Mouse (Mus musculus) limb, embryonic 13.5 days (tissue): Measurements from ENCODE around the gene Hecw2. TPM values are rescaled to one million over a fixed set of nuclear protein-coding genes. Genes with fewer than 3 reads are reported as not detected.

Source experiments
- ATAC-seq: fragments of 200-750 bp; cut with Nextera tagmentation; 2 replicates; pipeline ENCODE4 v1.8.0; 2017; ENCODE audit warnings: low read depth, moderate number of reproducible peaks, moderate TSS enrichment; ENCODE audit not compliant: low FRiP score
- H3K27ac ChIP-seq: fragments of 300-500 bp; sonication (generic); 2 replicates; pipeline ENCODE4 v1.5.1; 2015; ENCODE audit warnings: inconsistent platforms, mild to moderate bottlenecking, moderate library complexity
- H3K27me3 ChIP-seq: fragments of 300-500 bp; sonication (generic); 2 replicates; pipeline ENCODE4 v1.6.1; 2015; ENCODE audit warnings: mild to moderate bottlenecking, inconsistent platforms
- H3K36me3 ChIP-seq: fragments of 300-500 bp; sonication (generic); 2 replicates; pipeline ENCODE4 v1.6.1; 2015; ENCODE audit warnings: inconsistent platforms, mild to moderate bottlenecking, moderate library complexity
- H3K4me1 ChIP-seq: fragments of 300-500 bp; sonication (generic); 2 replicates; pipeline ENCODE4 v1.6.1; 2015; ENCODE audit warnings: inconsistent platforms
- H3K4me2 ChIP-seq: fragments of 300-500 bp; sonication (generic); replicated peaks from 2 replicates; pipeline ENCODE4 v1.6.1; 2015; ENCODE audit warnings: inconsistent platforms, mild to moderate bottlenecking, moderate library complexity
- H3K4me3 ChIP-seq: fragments of 300-500 bp; sonication (generic); 2 replicates; pipeline ENCODE4 v1.5.1; 2015; ENCODE audit warnings: moderate library complexity, mild to moderate bottlenecking, inconsistent platforms
- H3K9ac ChIP-seq: fragments of 300-500 bp; sonication (generic); 2 replicates; pipeline ENCODE4 v1.6.1; 2015; ENCODE audit warnings: mild to moderate bottlenecking, inconsistent platforms
- H3K9me3 ChIP-seq: fragments of 300-500 bp; sonication (generic); 2 replicates; pipeline ENCODE4 v1.6.1; 2016; ENCODE audit warnings: inconsistent platforms
- WGBS: fragments of 180-500 bp; shearing (Covaris S2); methylation state at CpG from one replicate; pipeline ENCODE4 v1.1.7; 2015; 5-methylcytosine and 5-hydroxymethylcytosine counted together
- polyA plus RNA-seq: library from polyadenylated mRNA; unstranded; fragments of >200 nt; fragmentation: Nextera tagmentation; extraction: Ambion mirVana; gene quantifications from 2 replicates; pipeline ENCODE4 v1.2.1, GENCODE M21; 2015

Hecw2 gene
- 3.0 and 3.7 TPM in 2 replicates for polyA plus RNA-seq

- Histone ChIP-seq H3K36me3 (no peaks in the 10 kb centered on the region), H3K4me2 (peak within 1 kb of the TSS; percentile 79), H3K9ac (peak within 1 kb of the TSS; percentile 81), H3K9me3 (no peaks in the 10 kb centered on the region), H3K27ac (peak within 1 kb of the TSS; percentile 58; the same call in 1 of the 2 replicates), H3K4me3 (peak within 1 kb of the TSS; percentile 79), H3K27me3 (peaks cover 27% of the 10 kb centered on the region; the same call in 1 of the 2 replicates), H3K4me1 (peaks cover 3% of the 10 kb centered on the region; the same call in 1 of the 2 replicates)
- under 1% methylated on average over 38 of the region's 38 CpGs for WGBS
- peak; percentile 79 for ATAC-seq
Measured at GRCm38 (mm10) chr1:54194954-54195305, at the start of gene Hecw2. Hecw2 (minus strand) TSS chr1:54195168.

GRCm38 (mm10) chr1:54242722-54243121 lies 47.8 kb upstream of the Hecw2 start:
- Histone ChIP-seq H3K4me2 (no peak overlapping the region), H3K36me3 (no peaks in the 10 kb centered on the region), H3K4me1 (no peaks in the 10 kb centered on the region), H3K4me3 (no peak overlapping the region), H3K9me3 (no peaks in the 10 kb centered on the region), H3K27ac (no peak overlapping the region), H3K27me3 (no peaks in the 10 kb centered on the region), H3K9ac (no peak overlapping the region)
- WGBS: 94% methylated on average over 4 of the region's 4 CpGs
- ATAC-seq: no peak

GRCm38 (mm10) chr1:54220273-54220672 lies 25.3 kb upstream of the Hecw2 start:
- Histone ChIP-seq H3K27me3 (no peaks in the 10 kb centered on the region), H3K27ac (no peak overlapping the region), H3K4me3 (no peak overlapping the region), H3K9ac (no peak overlapping the region), H3K9me3 (no peaks in the 10 kb centered on the region), H3K36me3 (no peaks in the 10 kb centered on the region), H3K4me2 (no peak overlapping the region), H3K4me1 (no peaks in the 10 kb centered on the region)
- 91% methylated on average over 3 of the region's 3 CpGs for WGBS
- ATAC-seq: no peak

GRCm38 (mm10) chr1:54194183-54194953 lies 600 bp downstream of the Hecw2 start:
- WGBS: under 1% methylated on average over 73 of the region's 104 CpGs

GRCm38 (mm10) chr1:54193191-54193770 lies 1.7 kb downstream of the Hecw2 start:
- H3K4me2 ChIP-seq: peak overlapping the region; percentile 79; the same call in 1 of the 2 replicates
- peaks cover 3% of the 10 kb centered on the region; the same call in 1 of the 2 replicates for H3K4me1 ChIP-seq
- H3K27ac ChIP-seq: no peak overlapping the region
- no peak overlapping the region for H3K9ac ChIP-seq
- no peaks in the 10 kb centered on the region for H3K36me3 ChIP-seq
- no peak for ATAC-seq
- no peaks in the 10 kb centered on the region for H3K9me3 ChIP-seq
- 45% methylated on average over 7 of the region's 7 CpGs for WGBS
- peaks cover 27% of the 10 kb centered on the region; the same call in 1 of the 2 replicates for H3K27me3 ChIP-seq
- H3K4me3 ChIP-seq: no peak overlapping the region

More at GRCm38 (mm10) chr1:54194183-54194953, 600 bp downstream of the Hecw2 start:
- peak; percentile 81 for ATAC-seq
- peaks cover 27% of the 10 kb centered on the region; the same call in 1 of the 2 replicates for H3K27me3 ChIP-seq
- peak overlapping the region; percentile 79 for H3K4me3 ChIP-seq
- H3K9me3 ChIP-seq: no peaks in the 10 kb centered on the region
- H3K4me1 ChIP-seq: peaks cover 3% of the 10 kb centered on the region; the same call in 1 of the 2 replicates
- peak overlapping the region; percentile 58; the same call in 1 of the 2 replicates for H3K27ac ChIP-seq
- no peaks in the 10 kb centered on the region for H3K36me3 ChIP-seq
- peak overlapping the region; percentile 81 for H3K9ac ChIP-seq
- peak overlapping the region; percentile 79 for H3K4me2 ChIP-seq

- no peak overlapping the region for H3K9ac ChIP-seq
- H3K27me3 ChIP-seq: peaks cover 6% of the 10 kb centered on the region; the same call in 1 of the 2 replicates
- H3K4me2 ChIP-seq: no peak overlapping the region
- no peak overlapping the region for H3K4me3 ChIP-seq
- H3K4me1 ChIP-seq: no peaks in the 10 kb centered on the region
- ATAC-seq: no peak
- no peaks in the 10 kb centered on the region for H3K9me3 ChIP-seq
- 90% methylated on average over 4 of the region's 4 CpGs for WGBS
- H3K27ac ChIP-seq: no peak overlapping the region
- no peaks in the 10 kb centered on the region for H3K36me3 ChIP-seq
Measured at GRCm38 (mm10) chr1:54187579-54187978, 7.4 kb downstream of the Hecw2 start.

- H3K4me1 ChIP-seq: no peaks in the 10 kb centered on the region
- ATAC-seq: no peak
- H3K27me3 ChIP-seq: no peaks in the 10 kb centered on the region
- 62% methylated on average over 3 of the region's 3 CpGs for WGBS
- H3K9me3 ChIP-seq: no peaks in the 10 kb centered on the region
- H3K27ac ChIP-seq: no peak overlapping the region
- no peaks in the 10 kb centered on the region for H3K36me3 ChIP-seq
- H3K4me2 ChIP-seq: no peak overlapping the region
- H3K9ac ChIP-seq: no peak overlapping the region
- no peak overlapping the region for H3K4me3 ChIP-seq
Measured at GRCm38 (mm10) chr1:54186347-54186746, 8.6 kb downstream of the Hecw2 start.

- no peaks in the 10 kb centered on the region for H3K36me3 ChIP-seq
- WGBS: 55% methylated on average over 1 of the region's 2 CpGs
Measured at GRCm38 (mm10) chr1:54180663-54181062, 14.3 kb downstream of the Hecw2 start.

GRCm38 (mm10) chr1:54179179-54179578 lies 15.8 kb downstream of the Hecw2 start:
- no peak overlapping the region for H3K4me2 ChIP-seq

More at GRCm38 (mm10) chr1:54180663-54181062, 14.3 kb downstream of the Hecw2 start:
- no peak overlapping the region for H3K4me2 ChIP-seq
- H3K4me3 ChIP-seq: no peak overlapping the region
- H3K27ac ChIP-seq: no peak overlapping the region
- H3K27me3 ChIP-seq: no peaks in the 10 kb centered on the region
- H3K4me1 ChIP-seq: no peaks in the 10 kb centered on the region
- no peak for ATAC-seq
- no peaks in the 10 kb centered on the region for H3K9me3 ChIP-seq
- H3K9ac ChIP-seq: no peak overlapping the region

GRCm38 (mm10) chr1:54176592-54176991 lies 18.4 kb downstream of the Hecw2 start:
- no peak overlapping the region for H3K4me3 ChIP-seq
- H3K27ac ChIP-seq: no peak overlapping the region
- 0 out of 2 replicates have a peak, but pooled peaks cover 2% of the 10 kb centered on the region for H3K4me1 ChIP-seq
- no peak for ATAC-seq
- no peaks in the 10 kb centered on the region for H3K36me3 ChIP-seq
- no peaks in the 10 kb centered on the region for H3K9me3 ChIP-seq
- H3K27me3 ChIP-seq: no peaks in the 10 kb centered on the region
- no peak overlapping the region for H3K9ac ChIP-seq
- WGBS: 94% methylated on average over 2 of the region's 2 CpGs
- H3K4me2 ChIP-seq: no peak overlapping the region

More at GRCm38 (mm10) chr1:54179179-54179578, 15.8 kb downstream of the Hecw2 start:
- H3K9me3 ChIP-seq: no peaks in the 10 kb centered on the region
- 0 out of 2 replicates have a peak, but pooled peaks cover 2% of the 10 kb centered on the region for H3K4me1 ChIP-seq
- H3K36me3 ChIP-seq: no peaks in the 10 kb centered on the region
- H3K9ac ChIP-seq: no peak overlapping the region
- no peak for ATAC-seq
- H3K27ac ChIP-seq: no peak overlapping the region
- H3K27me3 ChIP-seq: no peaks in the 10 kb centered on the region
- no peak overlapping the region for H3K4me3 ChIP-seq
- WGBS: 89% methylated on average over 7 of the region's 7 CpGs

- Histone ChIP-seq H3K4me2 (no peak overlapping the region), H3K9me3 (no peaks in the 10 kb centered on the region), H3K27ac (no peak overlapping the region), H3K36me3 (no peaks in the 10 kb centered on the region), H3K27me3 (no peaks in the 10 kb centered on the region), H3K4me1 (no peaks in the 10 kb centered on the region), H3K4me3 (no peak overlapping the region), H3K9ac (no peak overlapping the region)
- WGBS: 94% methylated on average over 3 of the region's 3 CpGs
- ATAC-seq: no peak
Measured at GRCm38 (mm10) chr1:54168014-54168413, 27.0 kb downstream of the Hecw2 start.

- H3K9me3 ChIP-seq: no peaks in the 10 kb centered on the region
- no peaks in the 10 kb centered on the region for H3K4me1 ChIP-seq
- H3K4me3 ChIP-seq: no peak overlapping the region
- H3K4me2 ChIP-seq: no peak overlapping the region
- no peak overlapping the region for H3K27ac ChIP-seq
- H3K9ac ChIP-seq: no peak overlapping the region
- no peak for ATAC-seq
- no peaks in the 10 kb centered on the region for H3K27me3 ChIP-seq
- 82% methylated on average over 1 of the region's 1 CpGs for WGBS
- H3K36me3 ChIP-seq: no peaks in the 10 kb centered on the region
Measured at GRCm38 (mm10) chr1:54159531-54159930, 35.4 kb downstream of the Hecw2 start.
